Mouse (Mus musculus): ENCODE results near the gene Cep350. TPM values are rescaled to one million over a fixed set of nuclear protein-coding genes. Genes with fewer than 3 reads are reported as not detected.

The Cep350 gene
- 47.8 TPM for polyA plus RNA-seq (2017; shearing (Covaris generic))

DNA sequence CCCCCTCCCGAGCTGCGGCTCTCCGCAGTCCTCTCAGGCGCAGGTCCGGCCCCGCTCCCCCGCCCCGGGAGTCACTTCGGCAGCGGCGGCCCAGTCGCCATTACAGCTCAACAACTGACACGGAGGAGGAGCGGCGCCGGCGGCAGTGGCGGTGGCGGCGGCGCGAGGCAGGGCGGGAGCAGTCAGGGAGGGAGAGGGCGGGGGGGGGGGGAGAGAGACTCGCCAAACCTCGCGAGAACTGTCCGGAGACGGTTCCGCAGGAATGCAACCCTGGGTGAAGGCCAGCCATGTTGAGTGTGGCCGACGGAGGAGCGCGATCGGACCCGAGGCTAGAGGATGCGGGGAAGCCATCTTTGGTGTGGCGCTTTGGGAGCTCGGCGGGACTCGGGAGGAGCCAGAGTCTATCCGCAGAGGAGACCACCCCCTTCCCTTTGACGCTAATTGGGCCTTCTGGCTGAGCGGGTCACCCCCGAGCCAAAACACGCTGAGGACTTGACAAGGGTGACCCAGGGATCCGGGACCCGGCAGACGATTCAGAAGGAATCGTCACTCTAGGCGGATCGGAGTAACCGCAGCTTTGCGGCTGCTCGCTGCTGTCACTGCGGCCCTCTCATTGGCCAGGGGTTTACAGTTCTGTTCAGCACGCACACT lies at the start of gene Cep350:
Gene Cep350 (minus strand): TSS at position 188 of the 651 bp plus-strand sequence.

DNA sequence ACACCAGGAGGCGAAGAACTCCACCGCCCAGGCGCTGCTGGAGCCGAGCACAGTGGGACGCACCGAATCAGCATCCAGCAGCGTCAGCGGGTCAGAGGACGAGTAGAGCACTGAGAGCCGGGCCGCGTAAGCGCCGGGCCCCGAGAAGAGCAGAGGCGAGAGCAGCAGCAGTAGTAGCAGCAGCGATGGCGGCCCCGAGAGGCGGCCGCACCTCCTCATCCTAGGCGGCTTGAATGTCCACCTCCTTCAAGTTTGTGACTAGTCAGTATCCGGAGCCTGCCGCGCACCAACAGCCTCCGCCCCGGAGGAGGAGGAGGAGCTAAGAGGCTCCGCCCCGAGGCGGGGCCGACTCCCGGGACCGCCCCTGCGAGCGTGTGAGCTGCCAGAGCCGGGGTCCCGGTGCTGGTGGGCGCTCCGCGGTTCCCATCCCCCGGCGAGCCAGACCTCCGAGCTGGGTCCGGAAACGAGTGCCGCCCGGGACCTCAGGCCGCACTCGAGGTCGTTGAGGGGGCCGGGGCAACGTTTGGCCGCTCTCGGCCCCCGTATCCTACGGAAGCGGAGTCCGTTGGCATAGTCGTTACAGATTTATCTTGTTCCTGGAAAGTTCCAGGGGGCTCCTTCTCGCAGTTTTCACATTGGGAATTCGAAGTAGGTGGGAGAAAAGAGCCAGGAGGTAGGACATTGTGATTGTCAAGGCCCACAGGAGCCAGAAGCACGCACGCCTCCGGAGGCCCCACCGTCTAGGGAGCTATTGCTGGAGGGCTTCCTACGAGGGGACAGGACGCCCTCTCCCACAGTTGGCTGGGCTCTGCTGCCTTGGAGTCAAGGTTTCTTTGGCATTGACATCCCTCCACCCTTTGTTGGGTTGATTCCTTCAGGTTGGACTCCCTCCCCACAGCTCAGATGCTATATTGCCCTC lies 160.2 kb downstream of the Cep350 start, which contains the start of gene Qsox1:
Gene Qsox1 (minus strand): TSS at position 309 of the 919 bp plus-strand sequence.

Other genes with a start within 250 kb of the Cep350 start
- 0.11 TPM for gene Lhx4, start 221.6 kb downstream of the Cep350 start, polyA plus RNA-seq (2017; shearing (Covaris generic))
- gene Qsox1, start 160.4 kb downstream of the Cep350 start, polyA plus RNA-seq (2017; shearing (Covaris generic)), result 28.1 TPM
- 77.7 TPM for gene Tor1aip2, start 62.1 kb upstream of the Cep350 start, polyA plus RNA-seq (2017; shearing (Covaris generic))
- 112 TPM for gene Tor1aip1, start 63.2 kb upstream of the Cep350 start, polyA plus RNA-seq (2017; shearing (Covaris generic))
- gene Fam163a, start 231.8 kb upstream of the Cep350 start, polyA plus RNA-seq (2017; shearing (Covaris generic)), result not detected